Mouse (Mus musculus) bone marrow macrophage, adult 2 months (primary cell): Measurements from ENCODE around the gene Tbc1d8. TPM values are rescaled to one million over a fixed set of nuclear protein-coding genes. Genes with fewer than 3 reads are reported as not detected.

Experiments
- H3K27ac ChIP-seq: 2 replicates; pipeline ENCODE4 v1.5.1; 2012; ENCODE audit warnings: low read depth, low read length; ENCODE audit not compliant: insufficient read depth
- H3K4me1 ChIP-seq: 2 replicates; pipeline ENCODE4 v1.6.1; 2012; ENCODE audit warnings: low read length; ENCODE audit not compliant: control insufficient read depth, insufficient read depth
- H3K4me3 ChIP-seq: 2 replicates; pipeline ENCODE4 v1.5.1; 2012; ENCODE audit warnings: mild to moderate bottlenecking, low read length, moderate library complexity; ENCODE audit not compliant: insufficient read depth
- CTCF ChIP-seq: IDR thresholded peaks from 2 replicates; pipeline ENCODE4 v1.5.1; 2012; ENCODE audit warnings: low read depth, mild to moderate bottlenecking, low read length, moderate library complexity
- POLR2A ChIP-seq: IDR thresholded peaks from 2 replicates; pipeline ENCODE4 v1.6.1; 2012; ENCODE audit warnings: mild to moderate bottlenecking, low read depth, low read length, borderline replicate concordance
- polyA plus RNA-seq: library from polyadenylated mRNA; stranded (reverse); fragments of >200 nt; gene quantifications from 2 replicates; pipeline ENCODE4 v1.2.4, GENCODE M21; 2012; ENCODE audit not compliant: missing spikeins, insufficient read depth, insufficient read length

Tbc1d8 gene
- polyA plus RNA-seq, 1 experiment, result 78.2 TPM

GRCm38 (mm10) chr1:39482115-39482815 lies 3.7 kb upstream of the Tbc1d8 start:
- TF ChIP-seq POLR2A (no peak), CTCF (no peak)
- peaks cover 22% of the 10 kb centered on the region for H3K4me1 ChIP-seq
- H3K4me3 ChIP-seq, result no peak overlapping the region
- H3K27ac ChIP-seq, result no peak overlapping the region

- Histone ChIP-seq H3K4me3 (no peak overlapping the region), H3K4me1 (peaks cover 26% of the 10 kb centered on the region), H3K27ac (no peak overlapping the region)
- TF ChIP-seq CTCF (no peak), POLR2A (no peak)
Observed at GRCm38 (mm10) chr1:39479254-39479653, 699 bp upstream of the Tbc1d8 start.

GRCm38 (mm10) chr1:39478896-39479200 lies 293 bp upstream of the Tbc1d8 start:
- no peak overlapping the region for H3K27ac ChIP-seq
- peak overlapping the region; percentile 82 for H3K4me3 ChIP-seq
- peaks cover 26% of the 10 kb centered on the region for H3K4me1 ChIP-seq
- TF ChIP-seq CTCF (no peak), POLR2A (no peak)

- Histone ChIP-seq H3K4me3 (no peak overlapping the region), H3K27ac (no peak overlapping the region), H3K4me1 (peaks cover 17% of the 10 kb centered on the region)
- TF ChIP-seq POLR2A (no peak), CTCF (no peak)
Observed at GRCm38 (mm10) chr1:39477064-39477463, 1.5 kb downstream of the Tbc1d8 start.

- H3K4me1 ChIP-seq, result peaks cover 15% of the 10 kb centered on the region
- TF ChIP-seq CTCF (no peak), POLR2A (no peak)
- H3K27ac ChIP-seq, result no peak overlapping the region
- no peak overlapping the region for H3K4me3 ChIP-seq
Observed at GRCm38 (mm10) chr1:39476341-39476740, 2.2 kb downstream of the Tbc1d8 start.

GRCm38 (mm10) chr1:39474516-39474915 lies 4.0 kb downstream of the Tbc1d8 start:
- Histone ChIP-seq H3K4me1 (peaks cover 10% of the 10 kb centered on the region), H3K4me3 (no peak overlapping the region), H3K27ac (no peak overlapping the region)
- TF ChIP-seq CTCF, result no peak
- no peak for TF ChIP-seq POLR2A

GRCm38 (mm10) chr1:39471298-39471902 lies 7.2 kb downstream of the Tbc1d8 start:
- TF ChIP-seq POLR2A, result no peak
- no peak for TF ChIP-seq CTCF
- no peak overlapping the region for H3K4me3 ChIP-seq
- H3K4me1 ChIP-seq, result peaks cover 8% of the 10 kb centered on the region
- H3K27ac ChIP-seq, result no peak overlapping the region

- H3K4me3 ChIP-seq, result no peak overlapping the region
- no peak overlapping the region for H3K27ac ChIP-seq
- H3K4me1 ChIP-seq, result peaks cover 13% of the 10 kb centered on the region
- no peak for TF ChIP-seq CTCF
Observed at GRCm38 (mm10) chr1:39468982-39469381, 9.6 kb downstream of the Tbc1d8 start.

GRCm38 (mm10) chr1:39466526-39466925 lies 12.0 kb downstream of the Tbc1d8 start:
- Histone ChIP-seq H3K27ac (no peak overlapping the region), H3K4me1 (peaks cover 20% of the 10 kb centered on the region), H3K4me3 (no peak overlapping the region)
- TF ChIP-seq POLR2A, result no peak
- TF ChIP-seq CTCF, result no peak

- Histone ChIP-seq H3K4me1 (peaks cover 20% of the 10 kb centered on the region), H3K4me3 (no peak overlapping the region), H3K27ac (no peak overlapping the region)
- TF ChIP-seq POLR2A (no peak), CTCF (no peak)
Observed at GRCm38 (mm10) chr1:39464760-39465159, 13.8 kb downstream of the Tbc1d8 start.

- H3K4me3 ChIP-seq, result no peak overlapping the region
- peaks cover 12% of the 10 kb centered on the region for H3K4me1 ChIP-seq
Observed at GRCm38 (mm10) chr1:39462937-39463444, 15.6 kb downstream of the Tbc1d8 start.

More at GRCm38 (mm10) chr1:39462937-39463444, 15.6 kb downstream of the Tbc1d8 start:
- TF ChIP-seq POLR2A (no peak), CTCF (no peak)
- H3K27ac ChIP-seq, result no peak overlapping the region
